Comparison of ENCODE assay signal across 29 mouse cellular contexts in the genomic region with DNA sequence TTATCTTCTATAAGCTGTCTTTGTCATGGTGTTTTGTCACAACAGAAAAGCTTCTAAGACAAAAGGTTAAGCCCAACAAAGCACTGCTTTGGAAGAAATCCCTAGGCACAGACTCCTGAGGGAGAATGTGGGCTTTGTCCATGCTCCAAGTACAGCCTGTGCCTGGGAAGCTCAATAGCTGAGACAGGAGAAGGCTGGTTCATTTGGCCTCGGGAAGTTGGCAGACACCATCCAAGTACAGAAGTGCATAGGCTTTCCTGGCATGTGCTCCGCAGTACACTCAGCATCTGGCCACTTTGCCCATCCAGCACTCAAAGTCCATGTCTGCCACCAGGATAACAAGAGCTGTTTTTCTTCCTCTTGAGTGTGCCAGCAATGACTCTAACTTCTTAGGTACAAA. TPM values are rescaled to one million over a fixed set of nuclear protein-coding genes. Genes with fewer than 3 reads are reported as not detected.
A peak's percentile ranks its signal among the peaks of the same experiment; 100 is the strongest.
DNase-seq lines count a peak whose midpoint lies in the region; ATAC-seq lines count a peak whose summit lies in the region.
"Had no signal": no experiment of that assay in that cellular context is flagged by ENCODE, and none has a peak within 500 bp of the region (broad histone marks: within the 10 kb centered on the region; RNA-seq: fewer than 3 reads in every experiment).

No protein-coding gene starts in this region.

- intact Hi-C loops in left cerebral cortex, postnatal 4 days (cut with DNase I): no loop called here

- DNase-seq in kidney, adult 8-10 months: peak; percentile 28 to 38
- no peak for DNase-seq in kidney, postnatal 14 days
- peak; percentile 81 for DNase-seq in adipocyte (ENCODE audit: low spot score)
- DNase-seq in adrenal gland, adult 2 months: peak; percentile 61
- DNase-seq in fat pad, adult 2 months (ENCODE audit: extremely low read depth, low read depth, low spot score): peak; percentile 99
- DNase-seq in left cerebral cortex, postnatal 4 days: no peak
- DNase-seq: cerebellum, adult 8-10 months; heart, postnatal 4 days; liver; lung, postnatal 4 days; midbrain, embryonic 14.5 days had no signal

- ATAC-seq in cerebellum, adult (ENCODE audit: insufficient number of reproducible peaks, low FRiP score, low TSS enrichment): no peak
- ATAC-seq: forebrain, embryonic 15.5 days; intestine, postnatal 0 days had no signal

RNA-seq across cellular contexts. Expression of gene Ufd1, which starts 5.8 kb away (rescaled TPM):
- total RNA-seq in adrenal gland, adult 2 months (2021): 100 to 1,000 TPM; 102 to 115 TPM
- 19.9 and 27.1 TPM in 2 replicates for polyA plus RNA-seq in adrenal gland, adult 2 months (2012; rRNA removed)
- total RNA-seq in left cerebral cortex, postnatal 4 days (2021): 100 to 1,000 TPM in 1 of 2 experiments, 10 to 100 TPM in 1; 95.2 to 107 TPM

RNA-seq across cellular contexts. Expression of gene Cdc45, which starts 6.0 kb away (rescaled TPM):
- 1 to 10 TPM; 5.8 to 8.7 TPM for total RNA-seq in adrenal gland, adult 2 months (2021)
- polyA plus RNA-seq in adrenal gland, adult 2 months (2012; rRNA removed): 4.8 and 5.7 TPM in 2 replicates
- total RNA-seq in left cerebral cortex, postnatal 4 days (2021): 1 to 10 TPM; 4.9 TPM

RNA-seq across cellular contexts. Expression of gene Cldn5, which starts 29.1 kb away (rescaled TPM):
- total RNA-seq in adrenal gland, adult 2 months (2021): 10 to 100 TPM in 1 of 2 experiments, 1 to 10 TPM in 1; 3.5 to 16.9 TPM
- polyA plus RNA-seq in adrenal gland, adult 2 months (2012; rRNA removed): 68.7 and 108 TPM in 2 replicates
- 10 to 100 TPM; 84.4 to 97.1 TPM for total RNA-seq in left cerebral cortex, postnatal 4 days (2021)
- total RNA-seq: common myeloid progenitor, adult 5-6 weeks; granulocyte monocyte progenitor cell, adult 5-6 weeks; megakaryocyte-erythroid progenitor cell, adult 5-6 weeks; MEL had no signal

RNA-seq across cellular contexts. Expression of gene 2510002D24Rik, which starts 30.6 kb away (rescaled TPM):
- 10 to 100 TPM; 14.0 to 18.6 TPM for total RNA-seq in adrenal gland, adult 2 months (2021)
- polyA plus RNA-seq in adrenal gland, adult 2 months (2012; rRNA removed): 61.3 and 69.2 TPM in 2 replicates
- total RNA-seq in left cerebral cortex, postnatal 4 days (2021): 10 to 100 TPM; 20.2 to 21.9 TPM

RNA-seq across cellular contexts. Expression of gene Gm28539, which starts 30.6 kb away (rescaled TPM):
- 1 to 10 TPM; 4.6 to 7.5 TPM for total RNA-seq in adrenal gland, adult 2 months (2021)
- 0.47 and 0.51 TPM in 2 replicates for polyA plus RNA-seq in adrenal gland, adult 2 months (2012; rRNA removed)
- 10 to 100 TPM in 1 of 2 experiments, 1 to 10 TPM in 1; 8.9 to 14.3 TPM for total RNA-seq in left cerebral cortex, postnatal 4 days (2021)
- total RNA-seq: common myeloid progenitor, adult 5-6 weeks; megakaryocyte-erythroid progenitor cell, adult 5-6 weeks had no signal
- polyA plus RNA-seq: C2C12; embryonic facial prominence, embryonic 15.5 days; forebrain, embryonic 15.5 days; heart, embryonic 10.5 days; heart, embryonic 16.5 days; intestine, postnatal 0 days; limb, embryonic 10.5 days; liver, embryonic 15.5 days; lung, embryonic 15.5 days; midbrain, embryonic 14.5 days; neural tube, embryonic 13.5 days; small intestine, adult 2 months; stomach, embryonic 16.5 days; urinary bladder, adult 2 months had no signal

Comparison
In these comparisons a context has a peak if more than half of its experiments do, and no peak if none do; other contexts are left out.
1. DNase-seq: peak in kidney, adult 8-10 months (2 of 2), adipocyte (single experiment), adrenal gland, adult 2 months (single experiment) and fat pad, adult 2 months (single experiment); none in kidney, postnatal 14 days (single experiment) and left cerebral cortex, postnatal 4 days (single experiment).
2. RNA of gene Cldn5, which starts 29.1 kb away (total RNA-seq): 84.4 to 97.1 TPM in left cerebral cortex, postnatal 4 days; 3.5 to 16.9 TPM in adrenal gland, adult 2 months; every median in the first group is over 4 times any median in the second.